Mouse (Mus musculus) adrenal gland, postnatal 10 days (tissue): Measurements from ENCODE around the gene Pigq. TPM values are rescaled to one million over a fixed set of nuclear protein-coding genes. Genes with fewer than 3 reads are reported as not detected.
A peak's percentile ranks its signal among the peaks of the same experiment; 100 is the strongest.

Experiments used
- DNase-seq: peaks from one replicate; pipeline ENCODE4 v3.0.0; 2021; ENCODE audit warnings: mixed read lengths
- long read RNA-seq, 2 experiments: library from polyadenylated mRNA; stranded (forward); transcript quantifications; one replicate each; pipeline ENCODE4 v2.0.0; 2021
- total RNA-seq, 2 experiments: library from RNA; stranded (reverse); gene quantifications; 2 replicates each; pipeline ENCODE4 v1.2.3; 2021

Gene Pigq
- 100 to 1,000 TPM; 101 to 118 TPM for total RNA-seq
- long read RNA-seq, experiment 1, partial matches to known transcripts: 8 of 33 reads
- long read RNA-seq, experiment 1, other reads (novel, unspliced or antisense): 20 of 33 reads
- long read RNA-seq, experiment 2, transcript Pigq-201 (11 exons, 3,173 nt): major isoform, 66 of 81 reads
- long read RNA-seq, experiment 2, partial matches to known transcripts: 4 of 81 reads
- long read RNA-seq, experiment 2, other reads (novel, unspliced or antisense): 11 of 81 reads

DNA sequence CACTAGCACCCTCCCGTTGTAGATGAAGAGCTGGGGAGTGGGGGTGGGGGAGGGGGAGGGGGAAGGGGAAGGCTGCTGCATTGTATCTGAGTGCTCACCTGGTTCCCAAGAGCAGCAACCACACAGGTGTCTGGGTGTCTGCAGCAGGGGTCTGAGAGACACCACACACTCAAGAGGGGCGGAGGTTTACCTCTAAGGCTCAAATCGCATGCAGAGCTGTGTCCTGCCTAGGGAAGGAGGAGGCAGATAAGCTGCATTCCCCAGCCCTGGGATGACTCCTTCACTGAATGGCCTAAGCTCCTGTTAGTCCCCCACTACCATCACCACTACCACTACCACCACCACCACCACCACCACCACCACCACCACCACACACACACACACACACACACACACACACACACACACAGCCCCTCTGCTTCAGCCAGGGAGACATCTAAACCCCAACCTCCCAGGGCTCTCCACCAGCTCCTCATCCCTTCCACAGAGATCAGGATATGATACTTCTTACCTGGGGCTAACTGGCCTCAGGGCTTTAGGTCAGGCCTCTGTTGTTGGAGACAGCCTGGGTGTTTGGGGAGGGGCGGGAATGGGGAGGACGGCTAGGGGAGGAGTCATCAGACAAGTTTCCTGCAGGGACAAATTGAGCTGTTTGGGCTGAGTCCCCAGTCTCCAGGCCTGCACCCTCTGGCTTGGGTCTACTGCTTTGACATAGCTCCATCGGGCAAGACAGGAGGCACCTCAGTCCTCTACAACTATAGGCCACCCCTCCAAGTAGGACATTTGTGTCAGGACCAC is at the start of gene Pigq, which contains the start of gene Nhlrc4:
TSS of gene Pigq (minus strand) at position 571 of the 798 bp plus-strand sequence.
TSS of gene Nhlrc4 (minus strand) at position 596 of the 798 bp plus-strand sequence.
- DNase-seq: no peak

- no peak for DNase-seq
These were observed 48.8 kb upstream of the Pigq start for GRCm38 (mm10) chr17:25993489-25993888.

- DNase-seq: no peak
These were observed 47.5 kb upstream of the Pigq start for GRCm38 (mm10) chr17:25992274-25992673.

GRCm38 (mm10) chr17:25990331-25990730 is 45.6 kb upstream of the Pigq start:
- DNase-seq: no peak

GRCm38 (mm10) chr17:25985306-25986294 is 40.9 kb upstream of the Pigq start, which contains the start of gene Capn15:
TSS of gene Capn15 (minus strand) at chr17:25985796.
- DNase-seq: peak; percentile 94

GRCm38 (mm10) chr17:25984556-25985305 is 40.0 kb upstream of the Pigq start:
- DNase-seq: no peak

DNA sequence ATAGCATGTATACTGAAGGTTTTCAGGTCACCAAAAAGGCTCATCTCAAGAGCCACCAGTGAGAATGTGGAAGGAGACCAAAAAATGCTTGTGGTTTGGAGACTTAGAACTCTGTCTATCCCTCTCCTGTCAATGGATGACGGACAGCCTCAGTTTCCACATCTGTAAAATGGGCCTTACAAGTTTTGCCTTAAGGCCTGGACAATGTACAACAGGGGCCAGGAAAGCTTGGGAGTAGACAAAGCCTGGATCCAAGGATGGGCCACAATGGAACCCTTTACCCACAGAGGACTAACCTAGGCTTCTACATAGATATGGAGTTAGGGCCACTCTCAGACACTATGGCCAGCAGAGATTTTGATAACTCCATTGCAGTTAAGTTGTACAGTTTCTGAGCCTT is 39.3 kb upstream of the Pigq start:
- no peak for DNase-seq

DNA sequence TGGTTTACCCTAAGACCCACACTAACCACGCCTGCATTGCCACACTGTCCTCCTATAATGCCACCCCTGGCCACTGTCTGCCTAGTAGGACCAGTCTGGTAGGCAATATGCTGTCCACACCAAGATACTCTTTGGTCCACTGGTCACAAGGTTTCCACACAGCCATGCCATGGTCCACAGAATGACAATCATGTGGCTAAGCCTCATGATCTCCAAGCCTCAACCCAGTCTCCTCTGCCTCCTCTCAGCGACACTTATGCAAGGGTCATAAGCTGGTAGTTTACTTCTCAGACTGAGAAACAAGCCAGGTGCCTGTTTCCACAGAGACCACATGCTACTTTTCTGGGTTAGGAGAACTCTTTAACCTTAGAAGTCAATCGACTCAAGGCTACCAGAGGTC is 38.2 kb upstream of the Pigq start:
- DNase-seq: no peak

GRCm38 (mm10) chr17:25980854-25981253 is 36.1 kb upstream of the Pigq start:
- DNase-seq: peak; percentile 56

DNA sequence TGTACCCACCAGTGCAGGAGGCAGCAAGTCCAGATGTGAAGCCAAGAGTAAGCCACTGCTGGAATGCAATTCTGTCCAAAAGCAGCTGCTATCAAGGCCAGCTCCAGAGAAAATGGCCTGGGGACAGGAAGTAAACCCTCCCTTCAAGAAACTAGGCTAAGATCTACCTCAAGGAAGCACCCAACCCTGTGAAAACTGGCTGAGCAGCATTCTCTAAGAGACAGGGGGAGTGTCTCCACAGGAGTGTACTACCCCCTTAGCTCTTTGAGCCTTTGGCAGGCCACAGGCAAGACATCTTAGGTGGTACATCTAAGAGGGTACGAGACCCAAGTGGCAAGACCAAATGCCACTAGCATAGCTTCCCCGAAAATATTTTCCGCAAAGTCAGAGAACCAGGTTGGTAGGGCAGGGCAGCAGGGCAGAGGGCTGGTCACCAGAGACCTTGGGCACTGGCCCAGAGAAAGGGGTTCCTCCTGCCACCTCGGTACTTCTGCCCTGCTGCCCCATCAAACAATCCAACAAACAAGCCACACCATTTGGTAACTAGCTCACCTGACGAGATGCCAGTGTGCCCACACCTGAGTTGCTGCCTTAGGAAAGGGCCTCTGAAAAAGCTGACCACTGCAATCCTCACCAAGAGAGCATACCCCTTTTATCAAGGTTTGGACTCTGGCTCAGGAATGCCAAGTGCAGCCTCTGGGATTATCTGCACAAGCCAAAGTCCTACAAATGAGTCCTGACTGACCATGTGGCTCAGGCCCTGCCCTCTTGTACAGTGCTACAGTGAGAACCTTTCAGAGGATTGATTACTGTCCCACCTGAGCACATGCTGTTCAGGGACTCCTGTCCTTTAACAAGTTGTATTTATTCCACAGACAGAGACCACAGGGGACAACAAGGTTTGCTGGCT is 35.3 kb upstream of the Pigq start:
- DNase-seq: no peak

GRCm38 (mm10) chr17:25970954-25971707 is 26.4 kb upstream of the Pigq start:
- no peak for DNase-seq

- DNase-seq: no peak
These were observed 25.7 kb upstream of the Pigq start for GRCm38 (mm10) chr17:25970448-25970847.

DNA sequence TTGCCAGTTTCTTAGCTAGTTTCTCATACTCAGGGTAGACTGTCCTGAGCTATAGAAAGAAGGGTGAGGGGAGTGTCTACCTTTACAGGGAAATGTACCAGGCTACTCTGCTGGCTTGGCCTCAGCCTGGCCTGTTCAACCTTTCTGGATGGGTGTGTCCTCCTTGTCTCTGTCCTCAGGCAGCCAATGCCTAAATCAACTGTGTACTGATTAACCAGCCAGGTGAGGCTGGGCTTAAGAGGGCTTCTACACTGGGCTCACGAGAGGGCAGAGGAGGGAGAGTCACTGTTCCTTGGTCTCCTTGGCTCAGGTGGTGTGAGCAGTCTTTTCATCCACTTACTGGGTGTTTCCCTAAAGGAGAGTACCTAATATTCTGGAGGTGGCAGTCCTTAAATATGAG is 23.4 kb upstream of the Pigq start:
- no peak for DNase-seq

- peak; percentile 33 for DNase-seq
These were observed 22.9 kb upstream of the Pigq start for GRCm38 (mm10) chr17:25967652-25968051.

- no peak for DNase-seq
These were observed 19.5 kb upstream of the Pigq start for GRCm38 (mm10) chr17:25964271-25964670.

DNA sequence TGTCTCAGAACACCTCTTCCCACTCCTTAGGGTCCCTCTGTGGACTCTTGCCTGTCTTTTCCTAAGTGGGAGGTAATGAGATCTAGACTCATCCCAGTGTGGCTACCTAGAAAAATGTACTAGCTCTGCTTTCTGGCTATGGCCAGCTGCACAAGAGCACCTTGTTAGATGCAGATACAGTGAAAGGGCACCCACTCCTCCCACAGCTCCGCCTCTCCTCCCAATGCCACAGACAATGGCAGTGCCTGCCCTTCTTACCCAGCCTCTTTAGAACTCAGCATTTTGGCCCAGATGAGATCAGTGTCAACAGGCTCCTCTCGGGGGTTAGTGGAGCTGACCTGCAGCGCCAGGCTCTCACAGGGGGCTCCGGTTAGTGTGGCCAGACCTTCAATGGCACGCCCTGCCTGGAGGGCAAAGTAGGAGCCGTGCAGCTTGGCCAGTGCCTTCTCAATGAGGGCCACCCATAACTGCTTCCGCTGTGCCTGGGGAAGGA is 17.7 kb upstream of the Pigq start:
- no peak for DNase-seq

DNA sequence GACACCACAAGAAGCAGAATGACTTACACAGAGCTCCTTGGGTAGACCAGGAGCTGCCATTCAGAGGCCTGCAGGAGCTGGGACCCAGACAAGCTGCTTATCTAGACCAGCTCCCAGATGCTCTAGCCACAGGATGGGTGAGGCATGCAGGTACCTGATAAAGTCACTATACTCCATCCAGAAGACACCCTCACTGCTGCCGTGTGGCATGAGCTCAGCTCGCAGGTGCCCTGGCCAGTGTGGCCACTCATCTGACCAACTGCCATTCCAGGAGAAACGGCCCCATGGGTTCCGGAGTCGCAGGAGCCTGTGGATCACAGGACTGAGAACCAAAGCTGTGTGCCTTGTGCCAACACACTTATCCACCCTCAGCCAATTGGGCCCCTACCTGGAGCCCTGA is 16.8 kb upstream of the Pigq start:
- DNase-seq: no peak

GRCm38 (mm10) chr17:25959630-25960467 is 15.1 kb upstream of the Pigq start:
- DNase-seq: no peak
